Mouse (Mus musculus): ENCODE data around the gene Thbs4. TPM values are rescaled to one million over a fixed set of nuclear protein-coding genes. Genes with fewer than 3 reads are reported as not detected.
A peak's percentile ranks its signal among the peaks of the same experiment; 100 is the strongest.
"Not testable (repeated sequence)": the region's sequence is repeated elsewhere in the genome, so short reads cannot be mapped to it uniquely, and the experiment has no call there.

The Thbs4 gene
- polyA plus RNA-seq (2014; fragmentation: Nextera tagmentation; extraction: Ambion mirVana), result 3.8 and 3.9 TPM in 2 replicates

GRCm38 (mm10) chr13:92794462-92795214 lies at the start of gene Thbs4:
Gene Thbs4, minus strand, starts transcription at chr13:92794818.
- peak within 1 kb of the TSS; percentile 36 for H3K4me3 ChIP-seq (ENCODE audit: low read depth, low read length)
- H3K36me3 ChIP-seq (replicated peaks; ENCODE audit: control insufficient read depth, insufficient read depth, low read depth, low read length), result no peaks in the 10 kb centered on the region
- ATAC-seq (replicated peaks; ENCODE audit: insufficient number of reproducible peaks, low FRiP score, low TSS enrichment, low read depth) (no peak; the same call in 1 of the 2 replicates), DNase-seq (ENCODE audit: low spot score) (peak; percentile 12)
- no peak within 1 kb of the TSS for H3K27ac ChIP-seq (replicated peaks; ENCODE audit: low read depth, low read length)
- H3K4me2 ChIP-seq (ENCODE audit: low read depth, low read length), result peak within 1 kb of the TSS; percentile 79
- 0 out of 2 replicates have a peak, but pooled peaks cover 3% of the 10 kb centered on the region for H3K4me1 ChIP-seq (ENCODE audit: control insufficient read depth, insufficient read depth, low read length)
- peaks cover 9% of the 10 kb centered on the region; the same call in 1 of the 2 replicates for H3K27me3 ChIP-seq (ENCODE audit: control insufficient read depth, insufficient read depth, low read length)
- peak within 1 kb of the TSS; percentile 57 for H3K9ac ChIP-seq (replicated peaks; ENCODE audit: low read length)
- no peaks in the 10 kb centered on the region for H3K9me3 ChIP-seq (replicated peaks; ENCODE audit: control insufficient read depth, low read length)
- 10% methylated on average over 36 of the region's 45 CpGs for WGBS

- H3K4me2 ChIP-seq (ENCODE audit: low read depth, low read length), result no peak overlapping the region
- 90% methylated on average over 4 of the region's 4 CpGs for WGBS
- H3K4me1 ChIP-seq (ENCODE audit: control insufficient read depth, insufficient read depth, low read length), result no peaks in the 10 kb centered on the region
- no peaks in the 10 kb centered on the region for H3K9me3 ChIP-seq (replicated peaks; ENCODE audit: control insufficient read depth, low read length)
- no peak overlapping the region for H3K4me3 ChIP-seq (ENCODE audit: low read depth, low read length)
- no peaks in the 10 kb centered on the region for H3K36me3 ChIP-seq (replicated peaks; ENCODE audit: control insufficient read depth, insufficient read depth, low read depth, low read length)
- H3K27ac ChIP-seq (replicated peaks; ENCODE audit: low read depth, low read length), result no peak overlapping the region
- H3K9ac ChIP-seq (replicated peaks; ENCODE audit: low read length), result no peak overlapping the region
- ATAC-seq (replicated peaks; ENCODE audit: insufficient number of reproducible peaks, low FRiP score, low TSS enrichment, low read depth) (no peak), DNase-seq (ENCODE audit: low spot score) (no peak)
- H3K27me3 ChIP-seq (ENCODE audit: control insufficient read depth, insufficient read depth, low read length), result no peaks in the 10 kb centered on the region
These were observed 38.5 kb upstream of the Thbs4 start for GRCm38 (mm10) chr13:92833162-92833561.

GRCm38 (mm10) chr13:92828820-92829219 lies 34.2 kb upstream of the Thbs4 start:
- H3K27ac ChIP-seq (replicated peaks; ENCODE audit: low read depth, low read length), result no peak overlapping the region
- ATAC-seq (replicated peaks; ENCODE audit: insufficient number of reproducible peaks, low FRiP score, low TSS enrichment, low read depth) (no peak), DNase-seq (ENCODE audit: low spot score) (peak; percentile 1)
- H3K4me2 ChIP-seq (ENCODE audit: low read depth, low read length), result no peak overlapping the region
- no peaks in the 10 kb centered on the region for H3K36me3 ChIP-seq (replicated peaks; ENCODE audit: control insufficient read depth, insufficient read depth, low read depth, low read length)
- no peak overlapping the region for H3K4me3 ChIP-seq (ENCODE audit: low read depth, low read length)
- H3K4me1 ChIP-seq (ENCODE audit: control insufficient read depth, insufficient read depth, low read length), result no peaks in the 10 kb centered on the region
- H3K27me3 ChIP-seq (ENCODE audit: control insufficient read depth, insufficient read depth, low read length), result no peaks in the 10 kb centered on the region
- no peaks in the 10 kb centered on the region for H3K9me3 ChIP-seq (replicated peaks; ENCODE audit: control insufficient read depth, low read length)
- H3K9ac ChIP-seq (replicated peaks; ENCODE audit: low read length), result no peak overlapping the region
- 55% methylated on average over 10 of the region's 10 CpGs for WGBS

GRCm38 (mm10) chr13:92817357-92817756 lies 22.7 kb upstream of the Thbs4 start:
- Histone ChIP-seq H3K27ac (replicated peaks; ENCODE audit: low read depth, low read length) (no peak overlapping the region), H3K4me3 (ENCODE audit: low read depth, low read length) (no peak overlapping the region), H3K36me3 (replicated peaks; ENCODE audit: control insufficient read depth, insufficient read depth, low read depth, low read length) (no peaks in the 10 kb centered on the region), H3K4me2 (ENCODE audit: low read depth, low read length) (no peak overlapping the region), H3K9me3 (replicated peaks; ENCODE audit: control insufficient read depth, low read length) (no peaks in the 10 kb centered on the region), H3K9ac (replicated peaks; ENCODE audit: low read length) (no peak overlapping the region), H3K27me3 (ENCODE audit: control insufficient read depth, insufficient read depth, low read length) (no peaks in the 10 kb centered on the region), H3K4me1 (ENCODE audit: control insufficient read depth, insufficient read depth, low read length) (no peaks in the 10 kb centered on the region)
- 86% methylated on average over 3 of the region's 3 CpGs for WGBS
- DNase-seq (ENCODE audit: low spot score) (no peak), ATAC-seq (replicated peaks; ENCODE audit: insufficient number of reproducible peaks, low FRiP score, low TSS enrichment, low read depth) (no peak)

- Histone ChIP-seq H3K4me2 (ENCODE audit: low read depth, low read length) (no peak overlapping the region), H3K27me3 (ENCODE audit: control insufficient read depth, insufficient read depth, low read length) (no peaks in the 10 kb centered on the region), H3K9me3 (replicated peaks; ENCODE audit: control insufficient read depth, low read length) (no peaks in the 10 kb centered on the region), H3K4me3 (ENCODE audit: low read depth, low read length) (no peak overlapping the region), H3K36me3 (replicated peaks; ENCODE audit: control insufficient read depth, insufficient read depth, low read depth, low read length) (no peaks in the 10 kb centered on the region), H3K27ac (replicated peaks; ENCODE audit: low read depth, low read length) (no peak overlapping the region), H3K9ac (replicated peaks; ENCODE audit: low read length) (no peak overlapping the region), H3K4me1 (ENCODE audit: control insufficient read depth, insufficient read depth, low read length) (no peaks in the 10 kb centered on the region)
- DNase-seq (ENCODE audit: low spot score) (no peak), ATAC-seq (replicated peaks; ENCODE audit: insufficient number of reproducible peaks, low FRiP score, low TSS enrichment, low read depth) (no peak)
- 84% methylated on average over 5 of the region's 5 CpGs for WGBS
These were observed 21.7 kb upstream of the Thbs4 start for GRCm38 (mm10) chr13:92816329-92816728.

GRCm38 (mm10) chr13:92810592-92810991 lies 16.0 kb upstream of the Thbs4 start:
- ATAC-seq (replicated peaks; ENCODE audit: insufficient number of reproducible peaks, low FRiP score, low TSS enrichment, low read depth); H3K4me3 ChIP-seq (ENCODE audit: low read depth, low read length); H3K9me3 ChIP-seq (replicated peaks; ENCODE audit: control insufficient read depth, low read length); H3K36me3 ChIP-seq (replicated peaks; ENCODE audit: control insufficient read depth, insufficient read depth, low read depth, low read length); H3K4me1 ChIP-seq (ENCODE audit: control insufficient read depth, insufficient read depth, low read length); H3K9ac ChIP-seq (replicated peaks; ENCODE audit: low read length); H3K27ac ChIP-seq (replicated peaks; ENCODE audit: low read depth, low read length); H3K4me2 ChIP-seq (ENCODE audit: low read depth, low read length); DNase-seq (ENCODE audit: low spot score); H3K27me3 ChIP-seq (ENCODE audit: control insufficient read depth, insufficient read depth, low read length): not testable (repeated sequence)
- 87% methylated on average over 1 of the region's 1 CpGs for WGBS

GRCm38 (mm10) chr13:92807849-92808248 lies 13.2 kb upstream of the Thbs4 start:
- Histone ChIP-seq H3K9ac (replicated peaks; ENCODE audit: low read length) (no peak overlapping the region), H3K27me3 (ENCODE audit: control insufficient read depth, insufficient read depth, low read length) (no peaks in the 10 kb centered on the region), H3K4me1 (ENCODE audit: control insufficient read depth, insufficient read depth, low read length) (no peaks in the 10 kb centered on the region), H3K36me3 (replicated peaks; ENCODE audit: control insufficient read depth, insufficient read depth, low read depth, low read length) (no peaks in the 10 kb centered on the region), H3K9me3 (replicated peaks; ENCODE audit: control insufficient read depth, low read length) (no peaks in the 10 kb centered on the region), H3K4me2 (ENCODE audit: low read depth, low read length) (no peak overlapping the region), H3K27ac (replicated peaks; ENCODE audit: low read depth, low read length) (no peak overlapping the region), H3K4me3 (ENCODE audit: low read depth, low read length) (no peak overlapping the region)
- DNase-seq (ENCODE audit: low spot score), result no peak
- 87% methylated on average over 3 of the region's 3 CpGs for WGBS
- ATAC-seq (replicated peaks; ENCODE audit: insufficient number of reproducible peaks, low FRiP score, low TSS enrichment, low read depth), result no peak

GRCm38 (mm10) chr13:92806785-92807184 lies 12.2 kb upstream of the Thbs4 start:
- DNase-seq (ENCODE audit: low spot score), result no peak
- no peaks in the 10 kb centered on the region for H3K36me3 ChIP-seq (replicated peaks; ENCODE audit: control insufficient read depth, insufficient read depth, low read depth, low read length)
- no peak overlapping the region for H3K9ac ChIP-seq (replicated peaks; ENCODE audit: low read length)
- ATAC-seq (replicated peaks; ENCODE audit: insufficient number of reproducible peaks, low FRiP score, low TSS enrichment, low read depth), result no peak
- H3K4me2 ChIP-seq (ENCODE audit: low read depth, low read length), result no peak overlapping the region
- no peaks in the 10 kb centered on the region for H3K9me3 ChIP-seq (replicated peaks; ENCODE audit: control insufficient read depth, low read length)
- H3K4me3 ChIP-seq (ENCODE audit: low read depth, low read length), result no peak overlapping the region
- H3K27me3 ChIP-seq (ENCODE audit: control insufficient read depth, insufficient read depth, low read length), result no peaks in the 10 kb centered on the region
- H3K4me1 ChIP-seq (ENCODE audit: control insufficient read depth, insufficient read depth, low read length), result no peaks in the 10 kb centered on the region
- no peak overlapping the region for H3K27ac ChIP-seq (replicated peaks; ENCODE audit: low read depth, low read length)
